Mouse (Mus musculus) liver, embryonic 11.5 days (tissue): ENCODE results near the gene Rpp14. TPM values are rescaled to one million over a fixed set of nuclear protein-coding genes. Genes with fewer than 3 reads are reported as not detected.
"Not testable (repeated sequence)": the region's sequence is repeated elsewhere in the genome, so short reads cannot be mapped to it uniquely, and the experiment has no call there.

ENCODE experiments used
- ATAC-seq: fragments of 200-750 bp; cut with Nextera tagmentation; replicated peaks from 2 replicates; pipeline ENCODE4 v1.8.0; 2017; ENCODE audit warnings: moderate number of reproducible peaks, mild to moderate bottlenecking, moderate TSS enrichment, moderate library complexity; ENCODE audit not compliant: low FRiP score
- DNase-seq: peaks from one replicate; pipeline ENCODE4 v3.0.0-alpha.2; 2017; ENCODE audit warnings: low spot score
- H3K27ac ChIP-seq: fragments of 300-500 bp; sonication (generic); 2 replicates; pipeline ENCODE4 v1.5.1; 2014; ENCODE audit warnings: mild to moderate bottlenecking, low read depth, low read length, control low read depth
- H3K27me3 ChIP-seq: fragments of 300-500 bp; sonication (generic); replicated peaks from 2 replicates; pipeline ENCODE4 v1.6.1; 2014; ENCODE audit warnings: low read length, mixed read lengths; ENCODE audit not compliant: control insufficient read depth, insufficient read depth
- H3K36me3 ChIP-seq: fragments of 300-500 bp; sonication (generic); 2 replicates; pipeline ENCODE4 v1.6.1; 2014; ENCODE audit warnings: mild to moderate bottlenecking, low read length, moderate library complexity, mixed read lengths; ENCODE audit not compliant: control insufficient read depth, insufficient read depth
- H3K4me1 ChIP-seq: fragments of 300-500 bp; sonication (generic); replicated peaks from 2 replicates; pipeline ENCODE4 v1.6.1; 2014; ENCODE audit warnings: low read length, mixed read lengths; ENCODE audit not compliant: control insufficient read depth, insufficient read depth
- H3K4me2 ChIP-seq: fragments of 300-500 bp; sonication (generic); 2 replicates; pipeline ENCODE4 v1.6.1; 2014; ENCODE audit warnings: mild to moderate bottlenecking, control low read depth, moderate library complexity
- H3K4me3 ChIP-seq: fragments of 300-500 bp; sonication (generic); 2 replicates; pipeline ENCODE4 v1.5.1; 2014; ENCODE audit warnings: low read depth, low read length, control low read depth
- H3K9ac ChIP-seq: fragments of 300-500 bp; sonication (generic); 2 replicates; pipeline ENCODE4 v1.6.1; 2014; ENCODE audit warnings: low read depth, low read length, control low read depth
- H3K9me3 ChIP-seq: fragments of 300-500 bp; sonication (generic); 2 replicates; pipeline ENCODE4 v1.6.1; 2016; ENCODE audit warnings: low read length, inconsistent platforms, mixed read lengths; ENCODE audit not compliant: control insufficient read depth
- WGBS: fragments of 180-500 bp; shearing (Covaris S2); extraction: QIAGEN DNeasy Blood & Tissue Kit; methylation state at CpG from one replicate; pipeline ENCODE4 v1.1.7; 2014; 5-methylcytosine and 5-hydroxymethylcytosine counted together
- polyA plus RNA-seq: library from polyadenylated mRNA; unstranded; fragments of >200 nt; fragmentation: Nextera tagmentation; extraction: Ambion mirVana; gene quantifications from 2 replicates; pipeline ENCODE4 v1.2.1, GENCODE M21; 2014

Rpp14 gene
- polyA plus RNA-seq, 1 experiment from 2014 or later, result 77.4 TPM

DNA sequence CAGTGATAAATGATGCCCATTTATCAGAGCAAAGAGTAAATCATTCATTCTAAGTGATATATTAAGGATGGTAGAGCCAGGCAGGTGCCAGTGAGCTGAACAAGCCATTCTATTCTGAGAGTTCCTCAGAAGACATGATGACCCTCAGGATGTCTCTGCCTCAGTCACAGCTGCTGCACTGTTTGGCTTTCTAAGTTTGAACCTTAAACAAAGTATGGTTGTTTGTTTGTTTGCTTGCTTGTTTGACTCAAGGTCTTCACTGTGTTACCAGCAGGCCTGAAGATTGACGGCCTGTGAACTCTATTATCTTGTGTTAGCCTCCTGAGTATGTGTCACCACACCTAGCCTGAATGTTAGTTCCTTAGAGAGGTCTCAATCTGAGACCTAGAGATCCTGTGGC lies 34.6 kb downstream of the Rpp14 start:
- Histone ChIP-seq H3K27ac (no peak overlapping the region), H3K9me3 (no peaks in the 10 kb centered on the region), H3K27me3 (no peaks in the 10 kb centered on the region), H3K4me1 (no peaks in the 10 kb centered on the region), H3K4me3 (no peak overlapping the region), H3K9ac (no peak overlapping the region), H3K4me2 (no peak overlapping the region), H3K36me3 (no peaks in the 10 kb centered on the region)
- ATAC-seq, result no peak
- WGBS, result 71% methylated on average over 1 of the region's 1 CpGs
- DNase-seq, result no peak

DNA sequence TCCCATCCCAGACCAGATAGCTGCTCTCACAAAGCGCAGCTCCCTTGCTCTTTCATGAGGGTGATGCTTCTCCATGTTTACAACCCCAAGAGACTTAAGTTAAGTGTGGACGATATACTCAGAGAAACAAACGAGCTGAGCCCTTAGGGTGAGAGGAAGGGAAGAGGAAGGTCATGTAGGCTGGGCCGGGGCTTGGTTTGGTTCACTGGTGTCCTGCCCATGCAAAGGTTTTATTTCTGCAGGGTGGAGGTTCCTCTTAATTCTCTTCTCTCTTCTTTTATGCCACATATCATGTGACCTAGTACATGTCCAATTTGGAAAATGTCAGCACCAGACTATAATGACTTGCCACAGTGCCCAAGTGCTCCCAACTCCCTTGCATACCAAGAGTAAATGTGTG lies 35.6 kb downstream of the Rpp14 start:
- no peak for DNase-seq
- Histone ChIP-seq H3K4me2 (no peak overlapping the region), H3K27ac (no peak overlapping the region), H3K4me1 (no peaks in the 10 kb centered on the region), H3K4me3 (no peak overlapping the region), H3K36me3 (no peaks in the 10 kb centered on the region), H3K27me3 (no peaks in the 10 kb centered on the region), H3K9ac (no peak overlapping the region), H3K9me3 (no peaks in the 10 kb centered on the region)
- WGBS, result 71% methylated on average over 4 of the region's 4 CpGs
- ATAC-seq, result no peak

DNA sequence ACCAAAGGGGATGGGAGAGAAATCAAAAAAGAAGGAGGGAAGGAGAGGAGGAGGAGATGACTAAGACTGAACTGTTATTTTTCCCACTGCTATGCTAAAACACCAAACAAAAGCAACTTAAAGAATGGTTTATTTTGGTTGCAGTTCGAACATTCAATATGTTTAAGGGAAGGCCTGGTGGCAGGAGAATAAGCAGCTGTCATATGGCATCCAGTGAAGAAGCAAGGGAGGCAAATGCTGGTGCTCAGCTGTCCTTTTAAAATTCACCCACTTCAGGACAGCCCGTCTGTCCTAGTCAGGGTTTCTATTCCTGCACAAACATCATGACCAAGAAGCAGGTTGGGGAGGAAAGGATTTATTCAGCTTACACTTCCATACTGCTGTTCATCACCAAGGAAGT lies 37.2 kb downstream of the Rpp14 start:
- no peak overlapping the region for H3K27ac ChIP-seq
- ATAC-seq, result no peak
- no peak overlapping the region for H3K4me3 ChIP-seq
- H3K36me3 ChIP-seq, result no peaks in the 10 kb centered on the region
- no peak for DNase-seq
- no peak overlapping the region for H3K9ac ChIP-seq
- 86% methylated on average over 2 of the region's 2 CpGs for WGBS
- no peaks in the 10 kb centered on the region for H3K4me1 ChIP-seq
- no peaks in the 10 kb centered on the region for H3K9me3 ChIP-seq
- H3K4me2 ChIP-seq, result no peak overlapping the region
- no peaks in the 10 kb centered on the region for H3K27me3 ChIP-seq

DNA sequence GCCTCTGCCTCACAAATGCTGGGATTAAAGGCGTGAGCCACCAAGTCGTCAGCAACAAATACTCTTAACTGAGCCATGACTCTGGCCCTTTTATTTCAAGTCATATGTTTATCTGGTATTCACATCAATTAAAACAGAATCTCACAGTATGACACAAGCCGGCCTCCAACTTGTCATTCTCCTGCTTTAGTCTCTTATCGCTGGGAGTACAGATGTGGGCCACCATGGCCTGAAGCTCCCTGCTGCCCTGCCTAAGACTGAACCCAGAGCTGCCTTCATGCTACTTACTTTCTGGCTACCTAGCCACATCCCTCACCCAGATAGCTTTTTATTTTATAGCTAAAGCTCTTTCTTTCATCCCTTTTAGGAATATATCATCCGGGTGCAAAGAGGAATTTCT lies 39.3 kb downstream of the Rpp14 start:
- 79% methylated on average over 5 of the region's 5 CpGs for WGBS
- no peak for DNase-seq
- Histone ChIP-seq H3K9ac (no peak overlapping the region), H3K4me2 (no peak overlapping the region), H3K27me3 (no peaks in the 10 kb centered on the region), H3K27ac (no peak overlapping the region), H3K36me3 (0 out of 2 replicates have a peak, but pooled peaks cover 4% of the 10 kb centered on the region), H3K9me3 (no peaks in the 10 kb centered on the region), H3K4me3 (no peak overlapping the region), H3K4me1 (no peaks in the 10 kb centered on the region)
- ATAC-seq, result no peak; the same call in 1 of the 2 replicates

DNA sequence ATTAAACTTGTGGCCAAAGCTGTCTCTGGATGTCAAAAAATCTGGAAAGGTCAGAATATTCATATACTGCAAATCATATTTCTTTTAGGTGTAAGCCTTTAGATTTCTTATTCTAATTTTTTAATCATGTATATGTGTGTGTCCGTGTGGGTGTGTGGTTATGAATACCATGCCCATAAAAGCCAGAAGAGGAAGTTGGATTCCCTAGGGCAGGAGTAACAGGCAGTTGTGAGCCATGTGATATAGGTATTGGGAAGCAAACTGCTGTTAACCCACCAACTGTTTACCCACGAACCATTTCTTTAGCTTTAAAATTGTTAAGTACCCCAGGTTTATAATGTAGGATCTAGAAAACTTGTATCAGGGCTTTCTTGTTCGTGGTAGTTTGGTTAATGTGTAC lies 39.7 kb downstream of the Rpp14 start:
- WGBS, result 70% methylated on average over 3 of the region's 3 CpGs
- Histone ChIP-seq H3K9me3 (no peaks in the 10 kb centered on the region), H3K4me2 (no peak overlapping the region), H3K4me3 (no peak overlapping the region), H3K27me3 (no peaks in the 10 kb centered on the region), H3K27ac (no peak overlapping the region), H3K9ac (no peak overlapping the region), H3K4me1 (no peaks in the 10 kb centered on the region), H3K36me3 (0 out of 2 replicates have a peak, but pooled peaks cover 4% of the 10 kb centered on the region)
- ATAC-seq, result no peak
- no peak for DNase-seq

DNA sequence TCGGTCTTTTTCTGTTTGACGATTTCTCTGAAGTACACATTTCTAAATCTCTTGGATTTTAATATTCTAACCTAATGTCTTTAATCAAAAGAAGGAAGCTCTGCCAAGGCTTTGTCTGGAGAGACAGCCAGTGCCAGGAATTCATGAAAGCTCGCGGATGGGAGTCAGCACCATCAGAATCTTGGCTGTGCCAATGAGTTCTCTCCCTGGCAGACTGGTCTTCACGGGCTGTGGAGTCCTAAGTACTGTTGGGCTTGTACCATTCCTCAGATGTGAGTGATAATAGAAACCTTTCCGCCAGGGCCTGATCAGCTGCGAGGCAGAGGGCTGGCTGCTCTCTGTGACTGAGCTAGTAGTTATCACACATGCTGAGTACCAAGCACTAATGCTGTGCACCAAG lies 43.0 kb downstream of the Rpp14 start:
- H3K4me3 ChIP-seq, result no peak overlapping the region
- H3K4me1 ChIP-seq, result no peaks in the 10 kb centered on the region
- H3K4me2 ChIP-seq, result no peak overlapping the region
- no peak overlapping the region for H3K9ac ChIP-seq
- no peaks in the 10 kb centered on the region for H3K27me3 ChIP-seq
- H3K27ac ChIP-seq, result no peak overlapping the region
- 0 out of 2 replicates have a peak, but pooled peaks cover 4% of the 10 kb centered on the region for H3K36me3 ChIP-seq
- WGBS, result 87% methylated on average over 7 of the region's 7 CpGs
- no peaks in the 10 kb centered on the region for H3K9me3 ChIP-seq
- ATAC-seq, result no peak
- DNase-seq, result no peak

DNA sequence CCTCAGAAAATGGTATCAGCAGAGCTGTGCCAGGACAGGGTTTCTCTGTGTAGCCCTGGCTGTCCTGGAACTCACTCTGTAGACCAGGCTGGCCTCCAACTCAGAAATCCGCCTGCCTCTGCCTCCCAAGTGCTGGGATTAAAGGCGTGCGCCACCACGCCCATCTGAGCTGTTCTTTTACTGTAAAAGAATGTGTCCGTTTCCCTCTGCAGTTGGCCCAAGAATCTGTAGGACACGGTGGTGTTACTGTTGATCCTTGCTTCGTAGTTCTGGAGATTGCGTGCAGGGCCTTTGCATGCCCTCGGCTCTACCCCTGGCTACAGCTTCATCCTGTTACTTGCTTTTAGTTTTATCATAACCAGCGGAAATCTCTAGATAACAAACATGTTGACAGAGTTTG lies 43.4 kb downstream of the Rpp14 start:
- not testable (repeated sequence) for ATAC-seq

DNA sequence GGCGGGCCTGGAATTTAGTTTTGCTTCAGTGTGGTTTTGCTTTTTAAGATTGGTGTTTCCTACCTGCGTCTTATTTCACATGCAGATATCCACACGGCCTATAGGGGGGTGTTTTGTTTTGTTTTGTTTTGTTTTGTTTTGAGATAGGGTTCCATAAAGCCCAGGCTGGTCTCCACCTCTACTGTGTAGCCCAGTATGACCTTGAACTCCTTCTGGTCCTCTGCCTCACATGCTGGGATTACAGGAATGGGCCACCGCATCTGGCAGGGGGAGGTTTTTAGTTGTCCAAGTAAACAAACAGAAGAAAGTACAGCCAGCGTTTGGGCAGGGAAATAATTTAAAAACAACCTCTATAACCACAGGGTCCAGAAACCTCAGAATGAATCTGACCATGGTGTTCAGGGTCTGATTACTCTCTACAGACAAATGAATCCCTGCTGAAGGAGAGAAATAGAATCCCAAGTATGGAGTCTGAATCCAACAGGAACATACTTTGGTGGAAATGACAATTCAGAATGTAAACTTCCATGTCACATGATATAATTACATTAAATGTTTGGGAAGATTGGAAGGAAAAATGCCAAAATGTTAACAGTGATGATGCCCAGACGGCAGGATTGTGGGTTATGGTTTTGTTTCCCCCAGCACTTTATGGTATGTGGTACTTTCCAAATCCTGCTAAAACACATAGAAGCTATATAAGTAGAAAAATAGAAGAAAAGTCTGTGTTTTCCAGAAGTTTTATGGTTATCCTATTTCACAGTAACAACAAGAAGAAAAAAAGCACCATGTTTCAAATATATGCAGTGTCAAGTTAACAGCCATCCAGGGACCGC lies 44.1 kb downstream of the Rpp14 start:
- 0 out of 2 replicates have a peak, but pooled peaks cover 4% of the 10 kb centered on the region for H3K36me3 ChIP-seq
- no peaks in the 10 kb centered on the region for H3K27me3 ChIP-seq
- H3K4me3 ChIP-seq, result no peak overlapping the region
- no peak overlapping the region for H3K4me2 ChIP-seq
- H3K4me1 ChIP-seq, result no peaks in the 10 kb centered on the region
- DNase-seq (no peak), ATAC-seq (no peak)
- H3K27ac ChIP-seq, result no peak overlapping the region
- H3K9ac ChIP-seq, result no peak overlapping the region
- no peaks in the 10 kb centered on the region for H3K9me3 ChIP-seq
- 79% methylated on average over 7 of the region's 7 CpGs for WGBS

More for the DNA sequence above, 43.4 kb downstream of the Rpp14 start:
- WGBS, result 89% methylated on average over 10 of the region's 10 CpGs
- not testable (repeated sequence) for H3K9me3 ChIP-seq, DNase-seq, H3K4me2 ChIP-seq, H3K4me3 ChIP-seq, H3K27me3 ChIP-seq, H3K4me1 ChIP-seq, H3K9ac ChIP-seq, H3K36me3 ChIP-seq, H3K27ac ChIP-seq

DNA sequence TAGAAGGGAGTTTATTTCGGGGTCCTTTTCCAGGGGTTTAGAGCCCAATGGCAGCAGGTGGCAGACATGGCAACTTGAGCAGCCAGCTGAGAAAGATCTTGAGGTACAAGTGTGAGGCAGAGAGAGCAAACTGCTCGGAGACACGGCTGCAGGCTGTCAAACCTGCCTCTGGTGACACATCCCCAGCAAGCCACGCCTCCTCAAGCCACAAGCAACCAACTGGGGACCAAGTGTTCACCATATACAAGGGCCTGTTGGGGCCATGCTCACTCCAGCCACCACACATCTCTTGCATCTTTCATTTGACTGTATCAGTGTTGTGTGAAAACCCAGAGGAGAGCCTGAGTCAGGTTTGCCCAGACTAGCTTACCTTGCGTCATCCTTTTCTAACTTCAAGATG lies 47.8 kb downstream of the Rpp14 start:
- DNase-seq (no peak), ATAC-seq (no peak)
- Histone ChIP-seq H3K27ac (no peak overlapping the region), H3K27me3 (no peaks in the 10 kb centered on the region), H3K9me3 (no peaks in the 10 kb centered on the region), H3K4me2 (no peak overlapping the region), H3K4me3 (no peak overlapping the region), H3K9ac (no peak overlapping the region), H3K36me3 (peaks cover 6% of the 10 kb centered on the region; the same call in 1 of the 2 replicates), H3K4me1 (no peaks in the 10 kb centered on the region)
- WGBS, result 71% methylated on average over 5 of the region's 5 CpGs
